Mouse (Mus musculus) E14TG2a.4 (cell line): ENCODE measurements around the gene Trank1.

ENCODE experiments used
- H3K27me3 ChIP-seq: 2 replicates; pipeline ENCODE4 v1.6.1; 2014; ENCODE audit warnings: low read length, control low read depth; ENCODE audit not compliant: insufficient read depth
- H3K36me3 ChIP-seq: 2 replicates; pipeline ENCODE4 v1.6.1; 2014; ENCODE audit warnings: low read length, control low read depth; ENCODE audit not compliant: insufficient read depth
- H3K4me1 ChIP-seq: replicated peaks from 2 replicates; pipeline ENCODE4 v1.6.1; 2014; ENCODE audit warnings: low read depth, low read length, control low read depth
- H3K4me3 ChIP-seq: replicated peaks from 2 replicates; pipeline ENCODE4 v1.5.1; 2014; ENCODE audit warnings: mild to moderate bottlenecking, low read length
- H3K9me3 ChIP-seq: 2 replicates; pipeline ENCODE4 v1.6.1; 2014; ENCODE audit warnings: low read length, control low read depth
- CTCF ChIP-seq: conservative IDR thresholded peaks from 2 replicates; pipeline ENCODE4 v1.5.1; 2014; ENCODE audit warnings: low read length
- NANOG ChIP-seq: IDR thresholded peaks from 2 replicates; pipeline ENCODE4 v1.6.1; 2014; ENCODE audit warnings: borderline replicate concordance, low read length, mixed read lengths
- POU5F1 ChIP-seq: IDR thresholded peaks from 2 replicates; pipeline ENCODE4 v1.6.1; 2014; ENCODE audit warnings: low read length, borderline replicate concordance

Trank1 gene

GRCm38 (mm10) chr9:111275156-111275555, 36.4 kb upstream of the Trank1 start:
- H3K27me3 ChIP-seq = no peaks in the 10 kb centered on the region
- TF ChIP-seq POU5F1 = no peak
- TF ChIP-seq CTCF = no peak
- TF ChIP-seq NANOG = no peak
- H3K36me3 ChIP-seq = peaks cover 61% of the 10 kb centered on the region
- H3K9me3 ChIP-seq = no peaks in the 10 kb centered on the region
- no peak overlapping the region for H3K4me3 ChIP-seq
- H3K4me1 ChIP-seq = peaks cover 36% of the 10 kb centered on the region

- no peak for TF ChIP-seq NANOG
- no peak for TF ChIP-seq CTCF
- TF ChIP-seq POU5F1 = no peak
- H3K9me3 ChIP-seq = no peaks in the 10 kb centered on the region
- no peaks in the 10 kb centered on the region for H3K27me3 ChIP-seq
- H3K4me3 ChIP-seq = no peak overlapping the region
- peaks cover 41% of the 10 kb centered on the region for H3K4me1 ChIP-seq
- no peaks in the 10 kb centered on the region for H3K36me3 ChIP-seq
Measured at GRCm38 (mm10) chr9:111285061-111285460, 26.5 kb upstream of the Trank1 start.

DNA sequence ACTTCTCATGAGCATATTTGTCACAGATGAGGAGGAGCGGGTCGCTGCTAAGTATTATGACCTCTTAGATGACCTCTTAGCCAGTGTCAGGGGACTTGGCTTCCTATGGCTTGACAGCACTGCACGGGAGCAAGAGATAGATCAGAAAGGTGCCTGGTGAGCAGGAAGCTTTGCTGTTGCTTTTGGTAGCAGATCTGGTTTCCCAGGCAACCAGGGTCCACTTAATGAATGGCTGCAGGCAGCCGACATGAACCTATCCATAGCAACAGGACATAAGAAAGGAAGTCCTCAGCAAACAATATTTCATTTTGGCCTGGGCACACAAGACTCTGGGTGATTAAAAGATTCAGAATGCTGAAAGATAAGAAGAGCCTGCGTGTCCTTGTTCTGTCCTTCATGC, 25.9 kb upstream of the Trank1 start:
- no peak for TF ChIP-seq NANOG
- TF ChIP-seq POU5F1 = no peak
- no peak for TF ChIP-seq CTCF
- Histone ChIP-seq H3K4me3 (no peak overlapping the region), H3K4me1 (peaks cover 47% of the 10 kb centered on the region), H3K27me3 (no peaks in the 10 kb centered on the region), H3K9me3 (no peaks in the 10 kb centered on the region), H3K36me3 (no peaks in the 10 kb centered on the region)

- no peak for TF ChIP-seq POU5F1
- no peak for TF ChIP-seq NANOG
- TF ChIP-seq CTCF = no peak
- Histone ChIP-seq H3K4me3 (no peak overlapping the region), H3K27me3 (no peaks in the 10 kb centered on the region), H3K36me3 (no peaks in the 10 kb centered on the region), H3K4me1 (peaks cover 50% of the 10 kb centered on the region), H3K9me3 (no peaks in the 10 kb centered on the region)
Measured at GRCm38 (mm10) chr9:111286468-111286867, 25.1 kb upstream of the Trank1 start.

GRCm38 (mm10) chr9:111287956-111288355, 23.6 kb upstream of the Trank1 start:
- H3K27me3 ChIP-seq = no peaks in the 10 kb centered on the region
- H3K4me3 ChIP-seq = no peak overlapping the region
- H3K4me1 ChIP-seq = peaks cover 50% of the 10 kb centered on the region
- H3K9me3 ChIP-seq = no peaks in the 10 kb centered on the region
- TF ChIP-seq NANOG (no peak), CTCF (no peak), POU5F1 (no peak)
- H3K36me3 ChIP-seq = no peaks in the 10 kb centered on the region

GRCm38 (mm10) chr9:111289294-111289831, 22.2 kb upstream of the Trank1 start:
- H3K27me3 ChIP-seq = no peaks in the 10 kb centered on the region
- no peaks in the 10 kb centered on the region for H3K9me3 ChIP-seq
- TF ChIP-seq NANOG (no peak), CTCF (no peak), POU5F1 (no peak)
- no peaks in the 10 kb centered on the region for H3K36me3 ChIP-seq
- peaks cover 50% of the 10 kb centered on the region for H3K4me1 ChIP-seq
- H3K4me3 ChIP-seq = no peak overlapping the region

- no peak overlapping the region for H3K4me3 ChIP-seq
- no peaks in the 10 kb centered on the region for H3K27me3 ChIP-seq
- H3K9me3 ChIP-seq = no peaks in the 10 kb centered on the region
- H3K36me3 ChIP-seq = no peaks in the 10 kb centered on the region
- peaks cover 46% of the 10 kb centered on the region for H3K4me1 ChIP-seq
- no peak for TF ChIP-seq POU5F1
- TF ChIP-seq NANOG = no peak
- peak; percentile 97 for TF ChIP-seq CTCF
Measured at GRCm38 (mm10) chr9:111289832-111290339, 21.7 kb upstream of the Trank1 start.

GRCm38 (mm10) chr9:111290539-111291100, 20.9 kb upstream of the Trank1 start:
- no peaks in the 10 kb centered on the region for H3K27me3 ChIP-seq
- TF ChIP-seq NANOG = no peak
- TF ChIP-seq CTCF = no peak
- no peak for TF ChIP-seq POU5F1

GRCm38 (mm10) chr9:111293234-111293633, 18.3 kb upstream of the Trank1 start:
- TF ChIP-seq POU5F1 (no peak), NANOG (no peak), CTCF (no peak)
- H3K36me3 ChIP-seq = no peaks in the 10 kb centered on the region
- no peaks in the 10 kb centered on the region for H3K27me3 ChIP-seq
- H3K4me3 ChIP-seq = no peak overlapping the region
- no peaks in the 10 kb centered on the region for H3K9me3 ChIP-seq
- H3K4me1 ChIP-seq = peaks cover 41% of the 10 kb centered on the region

More at GRCm38 (mm10) chr9:111290539-111291100, 20.9 kb upstream of the Trank1 start:
- H3K9me3 ChIP-seq = no peaks in the 10 kb centered on the region
- no peaks in the 10 kb centered on the region for H3K36me3 ChIP-seq
- H3K4me1 ChIP-seq = peaks cover 46% of the 10 kb centered on the region
- no peak overlapping the region for H3K4me3 ChIP-seq
